Mouse (Mus musculus) testis, postnatal 14 days (tissue): ENCODE measurements around the gene Parp6.

Source experiments
- DNase-seq: peaks from one replicate; pipeline ENCODE4 v3.0.0; 2021; ENCODE audit warnings: low spot score

The Parp6 gene

DNA sequence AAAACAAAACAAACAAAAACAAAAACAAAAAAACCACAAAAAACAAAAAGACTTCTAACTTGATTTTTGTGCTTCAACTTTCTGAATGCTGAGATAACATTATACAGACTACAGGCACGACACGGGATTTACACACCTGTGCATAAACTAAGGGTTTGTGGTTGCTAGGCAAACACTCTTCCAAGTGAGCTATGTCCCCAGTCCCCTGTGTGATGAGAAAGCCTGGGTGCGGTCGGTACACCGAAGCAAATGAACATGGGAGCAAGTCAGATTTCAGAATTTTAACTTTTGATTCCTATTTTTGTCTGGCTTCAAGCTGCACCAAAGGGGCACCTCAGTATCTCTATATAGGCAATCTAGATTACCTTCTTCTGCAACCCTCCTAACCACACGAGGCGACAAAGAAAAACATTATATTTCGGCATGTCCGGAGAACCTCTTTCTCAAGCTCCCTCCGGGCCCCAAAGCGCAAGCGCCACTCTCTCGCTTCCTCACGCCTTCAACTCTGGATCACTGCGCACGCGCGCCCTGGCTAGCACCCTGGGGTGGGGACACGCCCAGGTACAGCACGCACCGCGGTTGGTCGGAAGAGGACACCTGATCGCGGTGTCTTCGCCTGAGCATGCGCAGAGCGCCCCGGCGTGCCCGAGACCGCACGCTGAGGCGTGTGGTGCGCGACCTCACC, at the start of gene Parp6:
Parp6 (plus strand) TSS at position 663 of the 685 bp plus-strand sequence.
- peak; percentile 100 for DNase-seq

GRCm38 (mm10) chr9:59571852-59572251, 45.2 kb upstream of the Parp6 start:
- DNase-seq, result no peak

GRCm38 (mm10) chr9:59577401-59577800, 39.7 kb upstream of the Parp6 start:
- DNase-seq, result no peak

- DNase-seq, result peak; percentile 96
Measured at GRCm38 (mm10) chr9:59577844-59578504, 39.1 kb upstream of the Parp6 start, which contains the start of gene Celf6. Celf6 (plus strand) TSS chr9:59577917.

- DNase-seq, result no peak
Measured at GRCm38 (mm10) chr9:59578505-59578867, 38.6 kb upstream of the Parp6 start.

GRCm38 (mm10) chr9:59584871-59585308, 32.2 kb upstream of the Parp6 start:
- DNase-seq, result peak; percentile 64

- no peak for DNase-seq
Measured at GRCm38 (mm10) chr9:59588252-59588651, 28.8 kb upstream of the Parp6 start.

DNA sequence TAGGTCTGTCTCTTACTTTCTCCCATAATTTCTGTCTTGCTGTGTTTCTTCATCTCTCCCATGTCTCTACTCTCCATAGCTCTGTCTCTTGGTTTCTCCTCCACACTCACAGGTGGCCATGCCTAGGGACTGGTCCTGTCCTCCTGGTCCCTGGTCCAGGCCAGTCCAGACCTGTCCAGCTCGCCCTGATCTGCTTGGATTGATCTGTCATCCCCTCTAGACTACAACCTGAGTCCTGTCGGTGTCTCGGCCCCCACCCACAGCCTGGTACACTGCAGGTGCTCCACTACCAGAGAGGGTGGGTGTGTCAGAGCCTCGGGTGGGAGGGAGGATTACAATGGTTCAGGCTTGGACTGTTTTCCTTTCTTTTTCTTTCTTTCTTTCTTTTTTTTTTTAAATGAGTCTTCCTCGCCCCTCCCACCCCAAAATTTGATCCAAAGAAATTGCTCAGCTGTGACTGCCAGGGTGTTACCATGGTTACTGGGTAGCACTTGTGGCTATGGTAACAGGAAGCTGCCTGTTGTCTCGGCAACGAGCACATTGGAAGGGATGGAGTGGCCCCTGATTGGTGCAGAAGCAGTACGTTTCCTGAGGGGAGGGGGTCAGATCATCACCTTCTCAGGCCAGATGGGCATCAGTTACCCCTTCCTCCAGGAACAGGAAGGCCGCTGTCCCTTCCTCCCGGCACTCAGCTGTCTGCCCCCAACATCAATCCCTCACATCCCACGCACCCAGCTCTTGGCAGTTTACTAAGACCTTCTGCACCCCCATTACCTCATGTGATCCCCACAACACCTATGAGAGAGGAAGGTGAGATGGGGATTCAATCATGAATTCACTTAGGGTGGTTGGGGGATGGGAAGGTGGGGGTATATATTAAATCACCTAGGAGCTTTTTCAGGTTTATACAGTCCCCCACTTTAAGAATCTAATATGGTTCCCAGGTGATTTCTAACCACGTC, 28.1 kb upstream of the Parp6 start:
- no peak for DNase-seq

GRCm38 (mm10) chr9:59589703-59590439, 27.2 kb upstream of the Parp6 start:
- no peak for DNase-seq

GRCm38 (mm10) chr9:59601661-59602060, 15.4 kb upstream of the Parp6 start:
- DNase-seq, result no peak

GRCm38 (mm10) chr9:59605967-59606366, 11.1 kb upstream of the Parp6 start:
- DNase-seq, result no peak

DNA sequence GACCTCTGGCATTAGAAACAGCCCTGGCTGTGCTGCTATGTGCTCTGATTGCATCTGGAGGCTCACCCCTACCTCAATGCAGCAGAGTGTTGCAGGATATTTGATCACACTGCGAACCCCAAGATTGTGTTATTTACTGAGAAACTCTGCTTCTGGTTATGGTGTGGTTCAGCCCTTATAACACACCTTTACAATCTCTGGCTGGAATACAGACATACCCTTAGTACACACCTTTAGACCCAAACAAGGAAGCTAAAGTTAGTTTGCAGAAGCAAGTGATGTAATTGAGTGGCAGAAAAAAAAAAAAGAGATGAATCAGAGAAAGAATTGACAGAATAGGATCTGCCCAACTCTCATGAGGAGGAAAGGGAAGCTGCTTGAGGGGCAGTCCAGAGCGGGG, 6.1 kb upstream of the Parp6 start:
- no peak for DNase-seq

- no peak for DNase-seq
Measured at GRCm38 (mm10) chr9:59615797-59616196, 1.3 kb upstream of the Parp6 start.

DNA sequence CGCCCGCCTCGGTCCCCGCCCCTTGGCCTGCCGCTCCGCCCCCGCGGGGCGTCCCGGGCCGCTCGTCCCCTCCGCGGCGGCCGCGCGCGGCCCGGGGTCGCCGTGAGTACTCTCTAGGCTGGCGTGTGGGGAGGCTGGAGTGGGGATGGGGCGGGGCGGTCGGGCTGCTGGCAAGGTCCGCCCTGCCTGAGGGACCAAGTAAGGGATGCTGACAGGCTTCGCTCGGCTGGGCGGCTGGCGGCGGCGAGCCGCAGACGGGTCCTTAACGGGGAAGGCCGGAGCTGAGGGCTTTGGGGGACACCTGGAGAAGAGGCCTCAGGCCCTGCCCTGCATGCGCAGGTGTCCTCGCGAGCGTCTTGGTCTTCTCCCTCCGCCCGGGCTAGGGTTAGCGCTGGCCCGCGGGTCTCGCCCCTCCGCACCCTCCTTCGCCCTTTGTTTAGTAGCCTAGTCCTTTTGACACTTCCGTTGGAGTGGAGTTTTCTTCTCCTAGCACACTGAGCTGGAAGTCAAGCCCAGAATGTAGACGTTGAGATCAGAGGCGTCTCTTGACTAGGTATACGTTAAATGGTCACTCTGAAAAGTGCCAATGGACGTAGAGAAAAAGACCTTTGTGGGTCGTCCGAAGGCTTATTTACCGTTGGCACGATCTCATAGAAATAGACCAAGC, 356 bp downstream of the Parp6 start:
- DNase-seq, result no peak

- DNase-seq, result no peak
Measured at GRCm38 (mm10) chr9:59638372-59638771, 21.3 kb downstream of the Parp6 start.

DNA sequence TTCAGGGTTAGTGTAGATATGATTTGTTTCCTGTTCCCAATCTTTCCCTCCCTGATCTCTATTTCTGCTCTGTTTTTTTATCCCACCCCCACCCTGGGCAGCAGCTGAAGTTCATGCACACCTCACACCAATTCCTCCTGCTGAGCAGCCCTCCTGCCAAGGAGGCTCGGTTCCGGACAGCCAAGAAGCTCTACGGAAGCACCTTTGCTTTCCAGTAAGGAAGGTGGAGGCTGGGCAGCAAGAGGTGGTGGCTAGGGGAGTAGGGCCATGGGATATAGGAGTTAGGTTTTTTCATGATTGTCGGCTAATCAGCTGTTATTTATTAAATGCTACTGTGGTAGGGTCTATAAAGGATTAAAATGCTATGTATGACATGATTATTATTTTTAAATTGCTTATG, 22.9 kb downstream of the Parp6 start:
- DNase-seq, result no peak

GRCm38 (mm10) chr9:59641320-59641719, 24.2 kb downstream of the Parp6 start:
- no peak for DNase-seq

DNA sequence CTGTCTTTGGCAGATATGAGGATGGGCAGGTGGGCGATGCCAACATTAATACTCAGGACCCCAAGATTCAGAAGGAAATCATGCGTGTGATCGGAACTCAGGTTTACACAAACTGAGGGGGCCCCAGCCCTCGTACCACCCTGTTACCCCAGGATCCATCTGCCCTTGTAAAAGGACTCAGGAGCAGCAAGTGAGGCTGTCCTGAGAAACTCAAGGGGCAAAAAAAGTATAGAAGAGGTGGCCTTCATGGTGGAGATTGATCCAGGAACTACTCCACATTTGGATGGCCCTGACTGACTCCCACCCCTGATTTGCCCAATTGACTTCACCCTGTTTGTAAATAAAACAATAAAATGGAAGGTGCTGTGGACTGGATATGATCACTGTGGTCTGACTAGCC, 32.8 kb downstream of the Parp6 start:
- DNase-seq, result no peak

DNA sequence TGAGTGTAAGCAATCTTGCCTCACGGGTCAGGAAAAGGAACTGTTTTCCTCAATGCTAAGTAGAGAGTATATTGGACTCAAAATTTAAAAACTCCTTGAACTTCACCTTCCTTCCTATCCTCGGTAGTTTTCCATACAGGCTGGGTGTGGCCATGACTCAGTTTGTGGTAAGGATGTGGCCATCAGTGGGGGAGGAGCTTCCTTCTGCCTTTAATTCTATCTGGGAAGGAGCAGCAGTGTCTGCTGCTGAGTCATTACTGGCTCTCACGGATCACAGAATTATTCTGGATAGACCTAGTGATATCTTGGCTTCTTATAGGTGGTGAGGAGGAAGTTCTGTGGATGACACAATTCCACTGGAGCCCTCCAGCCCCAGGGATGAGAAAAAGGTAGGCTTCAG, 36.3 kb downstream of the Parp6 start:
- no peak for DNase-seq

DNA sequence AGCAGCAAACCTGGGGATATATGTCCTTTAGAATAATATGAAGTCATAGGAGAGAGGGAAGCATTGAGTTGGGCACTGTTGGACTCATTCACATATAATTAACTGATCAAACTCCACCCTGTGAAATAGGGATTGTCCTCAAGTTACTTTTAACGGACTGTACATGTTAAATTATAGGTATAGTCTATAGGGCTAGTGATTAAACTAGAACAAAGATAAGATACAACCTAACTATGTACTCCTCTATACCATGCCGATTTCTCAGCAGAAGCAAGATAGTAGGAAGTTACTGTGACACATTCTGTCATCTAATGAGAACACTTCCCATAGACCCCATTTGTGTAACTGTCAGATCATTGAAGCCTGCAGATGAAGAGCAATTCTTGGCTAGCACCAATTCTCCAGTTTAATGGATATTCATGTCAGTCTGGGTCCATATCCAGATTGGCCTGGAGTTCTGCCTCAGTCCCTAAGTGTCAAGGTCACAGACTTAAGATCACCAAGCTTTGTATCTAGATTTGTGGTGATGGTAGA, 37.4 kb downstream of the Parp6 start:
- DNase-seq, result no peak
